Mouse (Mus musculus) olfactory bulb, adult 2 months (tissue): ENCODE results near the gene Aldh1a1. TPM values are rescaled to one million over a fixed set of nuclear protein-coding genes. Genes with fewer than 3 reads are reported as not detected.

Experiments used
- H3K27ac ChIP-seq: fragments of 200-500 bp; 2 replicates; pipeline ENCODE4 v1.5.1; 2012; ENCODE audit warnings: low read depth, low read length; ENCODE audit not compliant: insufficient read depth
- H3K4me1 ChIP-seq: fragments of 200-500 bp; 2 replicates; pipeline ENCODE4 v1.6.1; 2012; ENCODE audit warnings: low read length; ENCODE audit not compliant: control insufficient read depth, insufficient read depth
- H3K4me3 ChIP-seq: fragments of 200-500 bp; 2 replicates; pipeline ENCODE4 v1.5.1; 2012; ENCODE audit warnings: mild to moderate bottlenecking, low read depth, low read length, moderate library complexity; ENCODE audit not compliant: insufficient read depth
- CTCF ChIP-seq: fragments of 200-500 bp; IDR thresholded peaks from 2 replicates; pipeline ENCODE4 v1.5.1; 2012; ENCODE audit warnings: low read depth, mild to moderate bottlenecking, low read length, moderate library complexity; ENCODE audit not compliant: insufficient read depth
- POLR2A ChIP-seq: fragments of 200-500 bp; IDR thresholded peaks from 2 replicates; pipeline ENCODE4 v1.6.1; 2012; ENCODE audit warnings: mild to moderate bottlenecking, low read depth, low read length, moderate library complexity; ENCODE audit not compliant: insufficient read depth
- WGBS: fragments of 180-500 bp; shearing (Covaris S2); methylation state at CpG from one replicate; pipeline ENCODE4 v1.1.7; 2018; 5-methylcytosine and 5-hydroxymethylcytosine counted together
- polyA plus RNA-seq: library from polyadenylated mRNA; stranded (reverse); fragments of >200 nt; gene quantifications from 2 replicates; pipeline ENCODE4 v1.2.4, GENCODE M21; 2012; ENCODE audit warnings: low replicate concordance; ENCODE audit not compliant: missing spikeins, insufficient read depth, insufficient read length

Aldh1a1 gene
- polyA plus RNA-seq, 1 experiment: not detected

- TF ChIP-seq CTCF: no peak
- no peak for TF ChIP-seq POLR2A
- H3K4me1 ChIP-seq: no peaks in the 10 kb centered on the region
- H3K27ac ChIP-seq: no peak overlapping the region
- 79% methylated on average over 4 of the region's 4 CpGs for WGBS
- no peak overlapping the region for H3K4me3 ChIP-seq
Observed at GRCm38 (mm10) chr19:20566294-20566693, 73.8 kb downstream of the Aldh1a1 start.

GRCm38 (mm10) chr19:20567039-20567438 is 74.5 kb downstream of the Aldh1a1 start:
- TF ChIP-seq CTCF (no peak), POLR2A (no peak)
- no peaks in the 10 kb centered on the region for H3K4me1 ChIP-seq
- 98% methylated on average over 2 of the region's 2 CpGs for WGBS
- H3K4me3 ChIP-seq: no peak overlapping the region
- no peak overlapping the region for H3K27ac ChIP-seq

- Histone ChIP-seq H3K4me3 (no peak overlapping the region), H3K27ac (no peak overlapping the region), H3K4me1 (no peaks in the 10 kb centered on the region)
- WGBS: 85% methylated on average over 3 of the region's 3 CpGs
- no peak for TF ChIP-seq POLR2A
- TF ChIP-seq CTCF: no peak
Observed at GRCm38 (mm10) chr19:20576984-20577383, 84.5 kb downstream of the Aldh1a1 start.

GRCm38 (mm10) chr19:20577429-20577828 is 84.9 kb downstream of the Aldh1a1 start:
- WGBS: 83% methylated on average over 5 of the region's 5 CpGs
- no peak overlapping the region for H3K4me3 ChIP-seq
- H3K4me1 ChIP-seq: no peaks in the 10 kb centered on the region
- TF ChIP-seq POLR2A: no peak
- no peak for TF ChIP-seq CTCF
- no peak overlapping the region for H3K27ac ChIP-seq

- H3K4me1 ChIP-seq: no peaks in the 10 kb centered on the region
- TF ChIP-seq POLR2A: no peak
- no peak for TF ChIP-seq CTCF
- H3K4me3 ChIP-seq: no peak overlapping the region
Observed at GRCm38 (mm10) chr19:20599951-20600350, 107.4 kb downstream of the Aldh1a1 start.

GRCm38 (mm10) chr19:20601739-20602138 is 109.2 kb downstream of the Aldh1a1 start:
- H3K4me1 ChIP-seq: no peaks in the 10 kb centered on the region
- no peak overlapping the region for H3K4me3 ChIP-seq
- TF ChIP-seq POLR2A (no peak), CTCF (no peak)
- H3K27ac ChIP-seq: no peak overlapping the region
- 73% methylated on average over 3 of the region's 3 CpGs for WGBS

More at GRCm38 (mm10) chr19:20599951-20600350, 107.4 kb downstream of the Aldh1a1 start:
- no peak overlapping the region for H3K27ac ChIP-seq

GRCm38 (mm10) chr19:20603212-20603611 is 110.7 kb downstream of the Aldh1a1 start:
- no peak overlapping the region for H3K4me3 ChIP-seq
- no peaks in the 10 kb centered on the region for H3K4me1 ChIP-seq
- 67% methylated on average over 1 of the region's 1 CpGs for WGBS
- TF ChIP-seq POLR2A (no peak), CTCF (no peak)
- no peak overlapping the region for H3K27ac ChIP-seq

GRCm38 (mm10) chr19:20603866-20604265 is 111.4 kb downstream of the Aldh1a1 start:
- no peak for TF ChIP-seq POLR2A
- no peak for TF ChIP-seq CTCF
- 91% methylated on average over 2 of the region's 2 CpGs for WGBS
- no peak overlapping the region for H3K4me3 ChIP-seq
- H3K27ac ChIP-seq: no peak overlapping the region
- no peaks in the 10 kb centered on the region for H3K4me1 ChIP-seq

GRCm38 (mm10) chr19:20614252-20614930 is 121.9 kb downstream of the Aldh1a1 start:
- Histone ChIP-seq H3K4me1 (no peaks in the 10 kb centered on the region), H3K4me3 (no peak overlapping the region), H3K27ac (no peak overlapping the region)
- TF ChIP-seq CTCF: no peak
- no peak for TF ChIP-seq POLR2A
- 75% methylated on average over 3 of the region's 3 CpGs for WGBS
